In genomic region chrX:9128317-9128831, GRCm38 (mm10) we compare ENCODE assay signal across 9 mouse cellular contexts. TPM values are rescaled to one million over a fixed set of nuclear protein-coding genes. Genes with fewer than 3 reads are reported as not detected.
DNase-seq lines count a peak whose midpoint lies in the region.
"Had no signal": no experiment of that assay in that cellular context is flagged by ENCODE, and none has a peak within 500 bp of the region (broad histone marks: within the 10 kb centered on the region; RNA-seq: fewer than 3 reads in every experiment).

No protein-coding gene starts in this region.

- intact Hi-C loops in left cerebral cortex, postnatal 14 days (cut with DNase I): loop anchor here (5.0 kb wide), 1 partner anchor 944 kb away; no protein-coding TSS in a partner anchor

- DNase-seq in gastrocnemius, adult 18-20 months (ENCODE audit: low spot score): peak; percentile 1
- no peak for DNase-seq in gastrocnemius, postnatal 4 days (ENCODE audit: low spot score in 2 of 2)
- DNase-seq in 3134 (ENCODE audit: extremely low read depth, insufficient read length, low spot score): peak; percentile 22
- DNase-seq in ZHBTc4 (ENCODE audit: low read depth, low spot score): peak; percentile 10
- peak; percentile 9 for DNase-seq in fibroblast of lung, adult 2 months (ENCODE audit: low read depth)
- DNase-seq in left cerebral cortex, postnatal 14 days (ENCODE audit: low spot score in 2 of 2): peak; percentile 33 to 46
- peak; percentile 39 for DNase-seq in testis, postnatal 10 days (ENCODE audit: low spot score)
- DNase-seq in urinary bladder, adult 2 months (ENCODE audit: low spot score): no peak

RNA-seq across cellular contexts. Expression of gene 4930402K13Rik, which starts 24.0 kb away (rescaled TPM):
- not detected for total RNA-seq in gastrocnemius, adult 18-20 months (2021)
- total RNA-seq in gastrocnemius, postnatal 4 days (2021): not detected
- not detected for total RNA-seq in left cerebral cortex, postnatal 14 days (2021)
- not detected in 2 replicates for polyA plus RNA-seq in urinary bladder, adult 2 months (2012; rRNA removed)
- total RNA-seq: layer of hippocampus, adult 18-20 months had no signal

Comparison
In these comparisons a context has a peak if more than half of its experiments do, and no peak if none do; other contexts are left out.
1. DNase-seq: peak in gastrocnemius, adult 18-20 months (single experiment), 3134 (single experiment), ZHBTc4 (single experiment), fibroblast of lung, adult 2 months (single experiment), left cerebral cortex, postnatal 14 days (2 of 2) and testis, postnatal 10 days (single experiment); none in gastrocnemius, postnatal 4 days (0 of 2) and urinary bladder, adult 2 months (single experiment).